Mouse (Mus musculus) heart, embryonic 14.5 days (tissue): ENCODE measurements at regions not wholly inside any gene's neighbourhood (a gene's known extent, or its start where the extent isn't known, plus 50 kb on each side); places are given as distances from the start of the nearest gene placed in this dataset.

Experiments
- ATAC-seq: fragments of 200-750 bp; cut with Nextera tagmentation; 2 replicates; pipeline ENCODE4 v1.8.0; 2017; ENCODE audit warnings: low read depth, moderate TSS enrichment; ENCODE audit not compliant: insufficient number of reproducible peaks, insufficient read depth, low FRiP score
- H3K27ac ChIP-seq, 2 experiments: fragments of 200-500 bp in 1 of 2; fragments of 300-500 bp in 1 of 2; sonication (generic) in 1 of 2; replicated peaks in 1 of 2; 2 replicates each; pipeline ENCODE4 v1.5.1; 2012 to 2014; ENCODE audit warnings: low read depth in 2 of 2, low read length in 2 of 2, control low read depth in 1 of 2, mild to moderate bottlenecking in 1 of 2, mixed read lengths in 1 of 2; ENCODE audit not compliant: control insufficient read depth in 1 of 2, insufficient read depth in 1 of 2
- H3K27me3 ChIP-seq: fragments of 300-500 bp; sonication (generic); 2 replicates; pipeline ENCODE4 v1.6.1; 2014; ENCODE audit warnings: mild to moderate bottlenecking, low read length, control low read depth; ENCODE audit not compliant: control insufficient read depth, insufficient read depth
- H3K36me3 ChIP-seq: fragments of 300-500 bp; sonication (generic); 2 replicates; pipeline ENCODE4 v1.6.1; 2014; ENCODE audit warnings: mild to moderate bottlenecking, control low read depth, low read length, mixed read lengths; ENCODE audit not compliant: control insufficient read depth, insufficient read depth
- H3K4me1 ChIP-seq, 2 experiments: fragments of 200-500 bp in 1 of 2; fragments of 300-500 bp in 1 of 2; sonication (generic) in 1 of 2; 2 replicates each; pipeline ENCODE4 v1.6.1; 2012 to 2014; ENCODE audit warnings: low read length in 2 of 2, control low read depth in 1 of 2, mixed read lengths in 1 of 2; ENCODE audit not compliant: control insufficient read depth in 2 of 2, insufficient read depth in 2 of 2
- H3K4me2 ChIP-seq: fragments of 300-500 bp; sonication (generic); 2 replicates; pipeline ENCODE4 v1.6.1; 2014; ENCODE audit warnings: mild to moderate bottlenecking, low read length
- H3K4me3 ChIP-seq, 2 experiments: fragments of 200-500 bp in 1 of 2; fragments of 300-500 bp in 1 of 2; sonication (generic) in 1 of 2; 2 replicates each; pipeline ENCODE4 v1.5.1; 2012 to 2014; ENCODE audit warnings: low read length in 2 of 2, mild to moderate bottlenecking in 2 of 2, control low read depth in 1 of 2, low read depth in 1 of 2, moderate library complexity in 1 of 2; ENCODE audit not compliant: control insufficient read depth in 1 of 2, insufficient read depth in 1 of 2
- H3K9ac ChIP-seq: fragments of 300-500 bp; sonication (generic); 2 replicates; pipeline ENCODE4 v1.6.1; 2014; ENCODE audit warnings: mild to moderate bottlenecking, low read length
- H3K9me3 ChIP-seq: fragments of 300-500 bp; sonication (generic); 2 replicates; pipeline ENCODE4 v1.6.1; 2016; ENCODE audit warnings: low read length, control low read depth; ENCODE audit not compliant: control insufficient read depth
- WGBS: fragments of 180-500 bp; shearing (Covaris S2); extraction: QIAGEN DNeasy Blood & Tissue Kit; methylation state at CpG from one replicate; pipeline ENCODE4 v1.1.7; 2014; 5-methylcytosine and 5-hydroxymethylcytosine counted together

GRCm38 (mm10) chr11:19532867-19533266, 391.3 kb upstream of the Spred2 start:
- no peak for ATAC-seq
- H3K9ac ChIP-seq = no peak overlapping the region
- H3K36me3 ChIP-seq = no peaks in the 10 kb centered on the region
- no peak overlapping the region for H3K27ac ChIP-seq
- 0 out of 4 replicates have a peak, but pooled peaks cover 0 to 2% of the 10 kb centered on the region in 2 experiments for H3K4me1 ChIP-seq
- no peaks in the 10 kb centered on the region for H3K27me3 ChIP-seq
- no peak overlapping the region for H3K4me2 ChIP-seq
- H3K9me3 ChIP-seq = no peaks in the 10 kb centered on the region
- 81% methylated on average over 7 of the region's 7 CpGs for WGBS
- no peak overlapping the region for H3K4me3 ChIP-seq

- Histone ChIP-seq H3K9ac (no peak overlapping the region), H3K27ac (no peak overlapping the region), H3K4me1 (0 out of 4 replicates have a peak, but pooled peaks cover 0 to 2% of the 10 kb centered on the region in 2 experiments), H3K4me3 (no peak overlapping the region), H3K4me2 (no peak overlapping the region), H3K27me3 (no peaks in the 10 kb centered on the region), H3K9me3 (no peaks in the 10 kb centered on the region), H3K36me3 (no peaks in the 10 kb centered on the region)
- WGBS = 64% methylated on average over 1 of the region's 1 CpGs
- no peak for ATAC-seq
These were observed 390.5 kb upstream of the Spred2 start for GRCm38 (mm10) chr11:19533701-19534100.

- WGBS = 84% methylated on average over 1 of the region's 1 CpGs
- H3K4me2 ChIP-seq = no peak overlapping the region
- H3K4me1 ChIP-seq = 0 out of 4 replicates have a peak, but pooled peaks cover 0 to 2% of the 10 kb centered on the region in 2 experiments
- ATAC-seq = no peak
- no peaks in the 10 kb centered on the region for H3K27me3 ChIP-seq
- no peak overlapping the region for H3K9ac ChIP-seq
- H3K9me3 ChIP-seq = no peaks in the 10 kb centered on the region
- no peak overlapping the region for H3K4me3 ChIP-seq
- no peak overlapping the region for H3K27ac ChIP-seq
- H3K36me3 ChIP-seq = no peaks in the 10 kb centered on the region
These were observed 389.0 kb upstream of the Spred2 start for GRCm38 (mm10) chr11:19535215-19535614.

- Histone ChIP-seq H3K4me3 (no peak overlapping the region), H3K9me3 (no peaks in the 10 kb centered on the region), H3K27ac (no peak overlapping the region), H3K36me3 (no peaks in the 10 kb centered on the region), H3K9ac (no peak overlapping the region), H3K4me2 (no peak overlapping the region), H3K27me3 (no peaks in the 10 kb centered on the region), H3K4me1 (no peaks in the 10 kb centered on the region)
- 62% methylated on average over 4 of the region's 4 CpGs for WGBS
- no peak for ATAC-seq
These were observed 377.9 kb upstream of the Spred2 start for GRCm38 (mm10) chr11:19546226-19546625.

- no peak for ATAC-seq
- Histone ChIP-seq H3K4me1 (no peaks in the 10 kb centered on the region), H3K27me3 (no peaks in the 10 kb centered on the region), H3K9me3 (no peaks in the 10 kb centered on the region), H3K27ac (no peak overlapping the region), H3K4me3 (no peak overlapping the region), H3K36me3 (no peaks in the 10 kb centered on the region), H3K9ac (no peak overlapping the region), H3K4me2 (no peak overlapping the region)
- 62% methylated on average over 9 of the region's 9 CpGs for WGBS
These were observed 369.7 kb upstream of the Spred2 start for GRCm38 (mm10) chr11:19554316-19554946.

- H3K4me2 ChIP-seq = no peak overlapping the region
- no peaks in the 10 kb centered on the region for H3K9me3 ChIP-seq
- no peaks in the 10 kb centered on the region for H3K4me1 ChIP-seq
- H3K4me3 ChIP-seq = no peak overlapping the region
- no peak overlapping the region for H3K9ac ChIP-seq
- H3K36me3 ChIP-seq = no peaks in the 10 kb centered on the region
- H3K27me3 ChIP-seq = no peaks in the 10 kb centered on the region
- no peak overlapping the region for H3K27ac ChIP-seq
- ATAC-seq = no peak
- whole genome bisulfite sequencing = 66% methylated on average over 9 of the region's 9 CpGs
These were observed 369.0 kb upstream of the Spred2 start for GRCm38 (mm10) chr11:19554947-19555770.

- no peaks in the 10 kb centered on the region for H3K4me1 ChIP-seq
- ATAC-seq = no peak
- no peaks in the 10 kb centered on the region for H3K36me3 ChIP-seq
- H3K9ac ChIP-seq = no peak overlapping the region
- no peaks in the 10 kb centered on the region for H3K27me3 ChIP-seq
- H3K27ac ChIP-seq = no peak overlapping the region
- WGBS = 82% methylated on average over 7 of the region's 7 CpGs
- no peaks in the 10 kb centered on the region for H3K9me3 ChIP-seq
- no peak overlapping the region for H3K4me3 ChIP-seq
- no peak overlapping the region for H3K4me2 ChIP-seq
These were observed 363.7 kb upstream of the Spred2 start for GRCm38 (mm10) chr11:19560452-19560851.
